Mouse (Mus musculus): ENCODE measurements around the gene Mrpl24. TPM values are rescaled to one million over a fixed set of nuclear protein-coding genes. Genes with fewer than 3 reads are reported as not detected.
A peak's percentile ranks its signal among the peaks of the same experiment; 100 is the strongest.

Mrpl24 gene
- polyA plus RNA-seq, 1 experiment from 2014 or later = 76.7 TPM

DNA sequence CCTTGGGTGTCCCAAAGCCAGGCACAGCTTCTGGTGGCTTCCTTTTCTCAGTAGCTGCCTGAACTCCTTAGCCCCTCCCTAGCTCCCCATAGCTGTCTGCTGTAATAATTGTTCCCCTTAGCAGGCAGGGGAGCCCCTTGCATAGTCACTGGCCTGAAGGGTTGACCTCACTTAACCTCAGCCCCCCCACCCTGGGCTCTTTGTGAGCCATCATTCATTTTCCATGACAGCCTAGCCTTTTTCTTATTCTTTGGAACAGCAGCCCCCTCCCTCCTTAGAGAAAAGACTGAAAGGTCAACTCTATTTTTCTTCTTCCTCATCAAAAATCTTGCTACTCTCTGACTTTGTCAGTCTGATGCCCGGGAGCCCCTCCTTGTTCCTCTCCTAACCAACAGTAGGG, 39.7 kb downstream of the Mrpl24 start:
- H3K4me3 ChIP-seq (ENCODE audit: low read length) = no peak overlapping the region
- peaks cover 25% of the 10 kb centered on the region for H3K4me1 ChIP-seq (ENCODE audit: control insufficient read depth, insufficient read depth, low read length)
- ATAC-seq (ENCODE audit: low FRiP score, low TSS enrichment) = no peak
- peak overlapping the region; percentile 97 for H3K27ac ChIP-seq (ENCODE audit: low read depth, low read length)
- no peak overlapping the region for H3K9ac ChIP-seq (ENCODE audit: low read depth, low read length)
- H3K9me3 ChIP-seq (ENCODE audit: control insufficient read depth, low read length) = no peaks in the 10 kb centered on the region
- H3K36me3 ChIP-seq (ENCODE audit: control insufficient read depth, insufficient read depth, low read length) = no peaks in the 10 kb centered on the region
- no peaks in the 10 kb centered on the region for H3K27me3 ChIP-seq (ENCODE audit: control insufficient read depth, insufficient read depth, low read length)
- 38% methylated on average over 1 of the region's 1 CpGs for WGBS
- no peak overlapping the region for H3K4me2 ChIP-seq (replicated peaks; ENCODE audit: low read depth, low read length)

- H3K4me3 ChIP-seq (ENCODE audit: low read length) = no peak overlapping the region
- peak overlapping the region; percentile 97; the same call in 1 of the 2 replicates for H3K27ac ChIP-seq (ENCODE audit: low read depth, low read length)
- no peak overlapping the region for H3K4me2 ChIP-seq (replicated peaks; ENCODE audit: low read depth, low read length)
- no peak for ATAC-seq (ENCODE audit: low FRiP score, low TSS enrichment)
- H3K9me3 ChIP-seq (ENCODE audit: control insufficient read depth, low read length) = no peaks in the 10 kb centered on the region
- 68% methylated on average over 7 of the region's 7 CpGs for WGBS
- no peak overlapping the region for H3K9ac ChIP-seq (ENCODE audit: low read depth, low read length)
- no peaks in the 10 kb centered on the region for H3K36me3 ChIP-seq (ENCODE audit: control insufficient read depth, insufficient read depth, low read length)
- no peaks in the 10 kb centered on the region for H3K27me3 ChIP-seq (ENCODE audit: control insufficient read depth, insufficient read depth, low read length)
- H3K4me1 ChIP-seq (ENCODE audit: control insufficient read depth, insufficient read depth, low read length) = peaks cover 25% of the 10 kb centered on the region
Measured at GRCm38 (mm10) chr3:87959371-87959770, 40.1 kb downstream of the Mrpl24 start.

GRCm38 (mm10) chr3:87960191-87960585, 40.9 kb downstream of the Mrpl24 start:
- 12% methylated on average over 10 of the region's 10 CpGs for WGBS
- Histone ChIP-seq H3K9ac (ENCODE audit: low read depth, low read length) (peak overlapping the region; percentile 75), H3K4me2 (replicated peaks; ENCODE audit: low read depth, low read length) (peak overlapping the region; percentile 79), H3K27ac (ENCODE audit: low read depth, low read length) (peak overlapping the region; percentile 97), H3K27me3 (ENCODE audit: control insufficient read depth, insufficient read depth, low read length) (no peaks in the 10 kb centered on the region), H3K36me3 (ENCODE audit: control insufficient read depth, insufficient read depth, low read length) (no peaks in the 10 kb centered on the region), H3K9me3 (ENCODE audit: control insufficient read depth, low read length) (no peaks in the 10 kb centered on the region), H3K4me1 (ENCODE audit: control insufficient read depth, insufficient read depth, low read length) (peaks cover 25% of the 10 kb centered on the region), H3K4me3 (ENCODE audit: low read length) (peak overlapping the region; percentile 46)
- ATAC-seq (ENCODE audit: low FRiP score, low TSS enrichment) = no peak

DNA sequence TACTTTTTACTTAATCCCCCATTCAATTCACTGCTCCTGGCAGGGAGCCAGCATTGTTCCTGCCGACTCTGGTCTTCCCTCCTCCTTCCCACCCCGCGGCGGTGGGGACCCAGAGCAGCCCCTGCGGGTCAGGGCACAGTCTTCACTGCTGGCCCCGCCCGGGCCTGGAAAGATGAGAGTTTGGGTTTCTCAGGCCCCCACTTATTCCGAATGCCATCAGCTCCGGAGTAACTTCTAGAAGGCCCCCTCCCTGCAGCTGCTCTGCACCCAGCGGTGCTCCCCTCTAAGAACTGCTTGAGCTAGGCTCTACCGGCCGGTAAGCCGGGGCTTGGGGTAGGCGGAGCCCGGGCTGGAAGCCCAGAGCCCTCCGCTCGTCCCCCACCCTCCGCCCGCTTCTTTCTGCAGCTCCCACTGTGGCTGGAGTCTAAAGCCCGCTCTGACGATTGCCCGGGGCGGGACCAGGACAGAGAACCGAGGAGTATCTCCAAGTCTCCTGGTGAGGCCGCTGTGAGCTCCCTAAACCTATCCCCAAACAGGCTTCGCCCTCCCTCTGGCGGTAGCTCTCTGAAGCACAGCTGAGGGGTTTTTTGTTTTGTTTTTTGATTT, 41.4 kb downstream of the Mrpl24 start:
- Histone ChIP-seq H3K36me3 (ENCODE audit: control insufficient read depth, insufficient read depth, low read length) (no peaks in the 10 kb centered on the region), H3K27ac (ENCODE audit: low read depth, low read length) (peak overlapping the region; percentile 97), H3K9me3 (ENCODE audit: control insufficient read depth, low read length) (no peaks in the 10 kb centered on the region), H3K4me1 (ENCODE audit: control insufficient read depth, insufficient read depth, low read length) (peaks cover 25% of the 10 kb centered on the region), H3K4me2 (replicated peaks; ENCODE audit: low read depth, low read length) (peak overlapping the region; percentile 79), H3K9ac (ENCODE audit: low read depth, low read length) (peak overlapping the region; percentile 75), H3K4me3 (ENCODE audit: low read length) (peak overlapping the region; percentile 46), H3K27me3 (ENCODE audit: control insufficient read depth, insufficient read depth, low read length) (no peaks in the 10 kb centered on the region)
- ATAC-seq (ENCODE audit: low FRiP score, low TSS enrichment) = peak; percentile 97
- WGBS = under 1% methylated on average over 27 of the region's 27 CpGs

DNA sequence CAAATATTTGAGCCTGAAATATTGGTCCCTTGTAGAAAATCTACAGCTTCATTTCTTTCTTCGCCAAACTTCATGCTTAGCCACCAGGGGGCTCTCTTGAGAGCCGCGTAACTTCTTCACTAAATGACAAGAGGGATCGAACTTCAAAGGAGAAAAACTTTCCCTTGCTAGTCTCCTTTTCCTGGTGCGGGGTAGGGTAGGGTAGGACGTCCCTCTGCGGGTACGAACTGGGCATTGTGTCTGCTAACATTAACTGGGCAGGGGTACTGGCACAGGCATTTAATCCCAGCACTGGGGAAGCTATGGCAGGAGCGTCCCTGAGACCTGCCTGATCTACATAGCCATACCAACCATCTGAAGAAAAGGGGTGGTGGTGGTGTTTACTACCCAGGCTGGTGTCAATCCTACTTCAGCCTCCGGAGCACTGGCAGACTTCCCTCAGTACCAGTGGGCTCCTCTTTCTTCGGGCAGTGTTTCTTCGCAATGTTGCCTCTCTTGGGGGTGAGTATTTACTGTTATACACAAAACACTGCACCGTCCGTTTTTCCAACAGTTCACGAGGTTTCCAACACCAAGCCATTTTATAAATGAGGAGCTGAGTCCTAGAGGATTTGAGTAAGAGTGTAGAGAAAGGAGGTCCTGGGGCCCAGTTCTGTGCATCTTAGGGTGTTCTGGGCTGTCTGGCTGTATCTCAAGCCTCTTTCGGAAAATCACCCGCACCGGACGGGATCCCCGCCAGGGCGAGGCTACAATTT, 51.1 kb downstream of the Mrpl24 start:
- Histone ChIP-seq H3K4me3 (ENCODE audit: low read length) (peak overlapping the region; percentile 71), H3K4me2 (replicated peaks; ENCODE audit: low read depth, low read length) (peak overlapping the region; percentile 96), H3K4me1 (ENCODE audit: control insufficient read depth, insufficient read depth, low read length) (peaks cover 38% of the 10 kb centered on the region), H3K9me3 (ENCODE audit: control insufficient read depth, low read length) (no peaks in the 10 kb centered on the region), H3K27ac (ENCODE audit: low read depth, low read length) (peak overlapping the region; percentile 75), H3K9ac (ENCODE audit: low read depth, low read length) (peak overlapping the region; percentile 82; the same call in 1 of the 2 replicates), H3K27me3 (ENCODE audit: control insufficient read depth, insufficient read depth, low read length) (no peaks in the 10 kb centered on the region; the same call in 1 of the 2 replicates), H3K36me3 (ENCODE audit: control insufficient read depth, insufficient read depth, low read length) (peaks cover 7% of the 10 kb centered on the region)
- 1% methylated on average over 21 of the region's 21 CpGs for WGBS
- ATAC-seq (ENCODE audit: low FRiP score, low TSS enrichment) = peak; percentile 22

DNA sequence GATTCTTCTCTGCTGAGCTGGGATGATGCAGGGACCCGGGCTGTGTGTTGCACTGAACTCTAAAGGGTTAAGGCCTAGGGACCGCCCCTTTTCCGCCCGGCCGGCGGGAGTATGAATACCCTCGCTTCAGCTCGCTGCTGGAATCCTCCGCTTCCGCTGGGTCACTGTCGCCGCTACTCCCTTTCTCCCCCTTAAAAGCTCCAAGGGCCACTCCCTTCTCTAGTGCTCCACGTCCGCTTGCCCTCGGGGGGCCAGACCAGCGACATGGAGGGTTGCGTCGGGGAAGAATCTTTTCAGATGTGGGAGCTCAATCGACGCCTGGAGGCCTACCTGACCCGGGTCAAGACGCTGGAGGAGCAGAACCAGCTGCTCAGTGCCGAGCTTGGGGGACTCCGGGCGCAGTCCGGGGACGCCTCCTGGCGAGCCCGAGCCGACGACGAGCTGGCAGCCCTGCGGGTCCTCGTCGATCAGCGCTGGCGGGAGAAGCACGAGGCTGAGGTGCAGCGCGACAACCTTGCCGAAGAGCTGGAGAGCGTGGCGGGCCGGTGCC, 51.7 kb downstream of the Mrpl24 start, which contains the start of gene Nes:
Gene Nes, plus strand, starts transcription at position 140 of the 550 bp plus-strand sequence.
- Histone ChIP-seq H3K4me2 (replicated peaks; ENCODE audit: low read depth, low read length) (peak within 1 kb of the TSS; percentile 96), H3K4me1 (ENCODE audit: control insufficient read depth, insufficient read depth, low read length) (peaks cover 38% of the 10 kb centered on the region), H3K4me3 (ENCODE audit: low read length) (peak within 1 kb of the TSS; percentile 71), H3K9ac (ENCODE audit: low read depth, low read length) (peak within 1 kb of the TSS; percentile 82), H3K27me3 (ENCODE audit: control insufficient read depth, insufficient read depth, low read length) (no peaks in the 10 kb centered on the region; the same call in 1 of the 2 replicates), H3K9me3 (ENCODE audit: control insufficient read depth, low read length) (no peaks in the 10 kb centered on the region), H3K36me3 (ENCODE audit: control insufficient read depth, insufficient read depth, low read length) (peaks cover 13% of the 10 kb centered on the region), H3K27ac (ENCODE audit: low read depth, low read length) (peak within 1 kb of the TSS; percentile 75)
- WGBS = under 1% methylated on average over 44 of the region's 44 CpGs
- ATAC-seq (ENCODE audit: low FRiP score, low TSS enrichment) = peak; percentile 78

- H3K9me3 ChIP-seq (ENCODE audit: control insufficient read depth, low read length) = no peaks in the 10 kb centered on the region
- peak overlapping the region; percentile 96 for H3K4me2 ChIP-seq (replicated peaks; ENCODE audit: low read depth, low read length)
- no peaks in the 10 kb centered on the region; the same call in 1 of the 2 replicates for H3K27me3 ChIP-seq (ENCODE audit: control insufficient read depth, insufficient read depth, low read length)
- H3K4me3 ChIP-seq (ENCODE audit: low read length) = peak overlapping the region; percentile 71
- peak overlapping the region; percentile 82 for H3K9ac ChIP-seq (ENCODE audit: low read depth, low read length)
- H3K27ac ChIP-seq (ENCODE audit: low read depth, low read length) = peak overlapping the region; percentile 75
- H3K36me3 ChIP-seq (ENCODE audit: control insufficient read depth, insufficient read depth, low read length) = peaks cover 16% of the 10 kb centered on the region
- peaks cover 38% of the 10 kb centered on the region for H3K4me1 ChIP-seq (ENCODE audit: control insufficient read depth, insufficient read depth, low read length)
- peak; percentile 21; the same call in 1 of the 2 replicates for ATAC-seq (ENCODE audit: low FRiP score, low TSS enrichment)
- under 1% methylated on average over 60 of the region's 60 CpGs for WGBS
Measured at GRCm38 (mm10) chr3:87971489-87972202, 52.3 kb downstream of the Mrpl24 start.

DNA sequence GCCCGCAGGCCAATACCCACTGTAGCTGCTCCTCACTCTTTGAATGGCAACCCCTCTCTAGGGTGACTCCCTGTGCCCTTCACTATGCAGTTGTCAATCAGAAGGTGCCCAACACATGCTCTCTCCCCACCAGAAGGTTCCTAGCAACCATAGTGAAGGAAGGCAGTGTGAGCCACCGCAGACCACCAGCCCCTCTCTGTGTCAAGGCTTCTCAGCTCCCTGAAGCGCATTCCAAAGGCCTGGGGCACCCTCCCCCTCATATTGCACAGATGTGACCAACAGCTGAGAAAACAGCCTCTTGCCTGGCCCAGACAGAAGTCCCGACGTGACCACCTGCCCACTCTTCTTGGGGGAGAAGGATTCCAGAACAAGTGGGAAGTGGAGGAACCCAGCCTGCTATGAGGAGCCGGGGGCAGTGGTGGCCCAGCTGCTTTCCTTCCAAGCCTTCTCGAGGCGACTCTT, 52.9 kb downstream of the Mrpl24 start:
- peak; percentile 13; the same call in 1 of the 2 replicates for ATAC-seq (ENCODE audit: low FRiP score, low TSS enrichment)
- Histone ChIP-seq H3K4me2 (replicated peaks; ENCODE audit: low read depth, low read length) (peak overlapping the region; percentile 96), H3K9ac (ENCODE audit: low read depth, low read length) (peak overlapping the region; percentile 82), H3K27me3 (ENCODE audit: control insufficient read depth, insufficient read depth, low read length) (no peaks in the 10 kb centered on the region; the same call in 1 of the 2 replicates), H3K9me3 (ENCODE audit: control insufficient read depth, low read length) (no peaks in the 10 kb centered on the region), H3K4me1 (ENCODE audit: control insufficient read depth, insufficient read depth, low read length) (peaks cover 38% of the 10 kb centered on the region), H3K27ac (ENCODE audit: low read depth, low read length) (peak overlapping the region; percentile 48; the same call in 1 of the 2 replicates), H3K36me3 (ENCODE audit: control insufficient read depth, insufficient read depth, low read length) (peaks cover 16% of the 10 kb centered on the region), H3K4me3 (ENCODE audit: low read length) (peak overlapping the region; percentile 71)
- 6% methylated on average over 8 of the region's 8 CpGs for WGBS
